Mouse (Mus musculus): ENCODE measurements at regions not wholly inside any gene's neighbourhood (a gene's known extent, or its start where the extent isn't known, plus 50 kb on each side); places are given as distances from the start of the nearest gene placed in this dataset.

DNA sequence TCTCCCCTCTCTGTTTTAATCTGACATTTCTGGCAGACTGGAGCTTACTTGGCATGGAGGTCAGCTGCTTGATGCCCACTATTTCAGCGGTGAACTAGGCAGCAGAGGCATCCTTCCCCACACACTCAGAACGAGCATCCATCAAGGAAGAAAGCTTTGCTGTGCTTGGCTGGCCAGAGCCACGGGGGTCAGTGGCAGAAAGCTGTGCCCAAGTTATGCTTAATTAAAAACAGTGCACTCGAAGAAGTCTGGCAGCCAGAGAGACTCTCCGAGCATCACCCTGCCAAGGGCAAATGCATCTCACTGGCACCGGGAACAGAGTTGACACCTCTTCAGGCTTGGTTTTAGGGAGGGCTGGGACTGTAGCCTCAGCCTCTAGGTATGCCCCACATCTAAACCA lies 168.3 kb downstream of the Gm45692 start:
- no peak for DNase-seq

GRCm38 (mm10) chr8:26288163-26288562 lies 168.8 kb downstream of the Gm45692 start:
- no peak for DNase-seq

DNA sequence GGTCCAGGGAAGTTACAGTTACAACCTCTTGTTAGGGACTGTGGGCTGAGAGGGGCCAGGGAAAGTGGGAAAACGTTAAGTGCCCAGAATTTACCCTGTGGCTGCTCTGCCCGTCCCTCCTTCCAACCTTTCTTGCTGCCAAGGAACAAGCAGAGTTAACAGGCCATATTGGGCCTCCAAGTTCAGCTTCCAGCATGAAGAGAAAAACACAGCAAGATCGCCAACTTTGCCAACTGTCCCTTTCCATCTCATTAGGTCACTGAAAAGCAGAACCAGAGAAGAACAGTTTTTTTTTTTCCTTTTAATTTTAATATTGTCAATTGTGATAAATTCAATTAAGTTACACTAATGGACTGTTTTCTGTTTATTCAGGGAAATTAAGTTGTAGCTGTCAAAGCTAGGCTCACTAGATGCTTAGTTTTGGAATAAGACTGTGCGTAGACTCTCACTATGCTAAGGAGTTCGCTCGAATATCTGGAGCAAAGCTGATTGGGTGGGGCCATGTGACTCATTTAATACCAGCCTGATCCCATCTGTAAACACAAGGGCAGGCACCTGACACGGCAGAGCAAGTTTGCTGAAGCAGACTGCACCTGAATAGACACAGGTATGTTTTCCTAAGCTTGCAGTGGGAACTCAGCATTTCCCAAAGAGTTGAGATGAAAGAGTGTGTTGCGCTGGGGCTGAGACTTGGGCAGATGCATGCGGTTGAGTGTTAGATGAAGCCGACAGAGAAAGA lies 178.9 kb downstream of the Gm45692 start:
- no peak for DNase-seq

DNA sequence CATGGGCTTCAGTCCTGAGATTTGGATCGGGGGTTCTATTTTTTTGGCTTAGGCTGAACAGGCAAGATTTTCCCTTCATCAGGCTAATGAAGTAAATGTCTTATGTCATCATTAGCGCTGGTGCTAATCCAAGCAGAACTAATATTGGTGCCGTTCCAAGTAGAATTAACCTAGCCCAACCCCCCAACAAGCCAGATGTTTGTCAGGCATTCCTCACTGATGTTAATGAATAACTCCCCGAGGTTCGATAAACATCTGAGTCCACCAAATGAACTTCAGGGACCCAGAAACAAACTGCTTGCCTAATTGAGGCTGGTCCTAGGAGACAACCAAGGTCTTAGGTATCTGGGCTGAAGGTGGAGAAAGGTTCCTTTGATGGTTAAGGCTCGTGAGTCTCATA lies 180.9 kb downstream of the Gm45692 start:
- no peak for DNase-seq

GRCm38 (mm10) chr8:26301961-26302360 lies 182.6 kb downstream of the Gm45692 start:
- no peak for DNase-seq

GRCm38 (mm10) chr8:26304566-26304965 lies 185.2 kb downstream of the Gm45692 start:
- DNase-seq, result no peak

DNA sequence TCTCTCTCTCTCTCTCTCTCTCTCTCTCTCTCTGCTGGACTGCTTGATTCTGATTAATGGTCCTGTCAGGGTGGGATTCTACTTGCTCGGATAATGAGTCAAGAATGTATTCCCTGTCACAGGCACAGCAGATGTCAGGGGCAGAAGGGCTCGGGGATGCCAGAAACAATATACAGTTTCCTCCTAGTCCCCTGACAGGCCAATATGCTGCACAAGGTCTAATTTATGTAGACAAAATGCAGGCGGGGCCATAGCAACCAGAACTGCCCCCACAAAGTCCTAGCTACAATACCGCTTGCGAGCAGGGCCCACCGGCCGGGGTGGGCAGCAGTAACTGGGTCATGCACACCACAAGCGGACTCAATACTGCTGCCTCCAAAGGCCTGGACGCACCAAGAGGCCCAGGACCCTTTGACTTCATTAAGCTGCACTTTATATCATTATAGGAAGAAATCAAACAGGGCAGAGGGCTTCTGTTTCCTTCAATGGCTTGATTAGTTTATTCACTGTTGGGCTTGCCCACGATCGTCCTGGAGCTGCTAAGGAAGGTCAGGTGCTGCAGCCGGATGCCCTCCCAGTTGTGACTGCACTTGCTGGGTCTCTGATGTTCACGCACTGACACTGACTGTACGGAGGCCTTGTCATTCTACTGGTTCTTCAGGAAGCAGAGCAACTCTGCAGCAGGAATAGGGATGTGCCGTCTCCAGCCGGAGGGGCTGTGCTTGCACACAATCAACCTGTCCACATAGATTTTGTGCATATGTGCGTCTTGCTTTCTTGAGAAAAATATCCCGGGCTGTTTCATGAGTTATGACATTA lies 185.9 kb downstream of the Gm45692 start:
- DNase-seq, result no peak

- no peak for DNase-seq
These were observed 188.8 kb downstream of the Gm45692 start for GRCm38 (mm10) chr8:26308121-26308641.

DNA sequence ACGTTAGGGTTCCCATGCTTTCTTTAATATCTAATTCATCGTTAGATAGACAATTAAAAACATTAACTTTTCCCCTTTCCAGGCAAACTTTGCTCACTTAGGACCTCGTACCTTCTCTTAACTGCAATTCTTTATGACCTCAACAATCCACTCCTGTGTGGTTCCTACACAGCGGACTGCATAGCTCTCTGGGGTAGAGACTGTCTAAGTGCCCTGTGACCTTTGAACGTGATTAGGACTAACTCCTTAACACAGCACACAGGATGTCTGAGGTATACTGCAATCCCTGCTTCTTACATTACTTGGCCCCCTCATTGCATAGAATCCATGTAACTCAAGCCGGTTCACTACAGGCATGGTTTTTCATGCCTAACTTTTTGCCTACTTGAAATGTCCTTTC lies 190.4 kb downstream of the Gm45692 start:
- no peak for DNase-seq

GRCm38 (mm10) chr8:26323606-26324350 lies 204.4 kb downstream of the Gm45692 start:
- DNase-seq, result no peak

DNA sequence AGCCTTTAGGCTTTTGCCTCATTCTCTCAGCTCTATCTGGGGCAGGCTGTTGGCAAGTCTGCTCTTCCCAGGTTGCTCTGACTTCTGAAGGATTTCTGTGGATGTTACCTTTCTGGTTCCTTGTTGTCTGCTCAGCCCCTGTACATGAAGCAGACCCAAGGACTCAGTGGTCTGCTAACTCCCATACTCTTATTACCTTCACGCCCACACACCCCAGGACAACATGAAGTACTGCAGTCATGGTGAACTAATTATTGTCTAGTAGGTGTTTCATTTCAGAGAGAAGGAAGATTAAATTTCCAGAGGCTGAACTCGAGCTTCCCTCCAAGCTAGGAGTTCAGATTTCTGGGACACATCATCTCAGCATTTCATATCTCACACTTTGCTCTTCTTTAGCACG lies 205.3 kb downstream of the Gm45692 start:
- DNase-seq, result no peak

DNA sequence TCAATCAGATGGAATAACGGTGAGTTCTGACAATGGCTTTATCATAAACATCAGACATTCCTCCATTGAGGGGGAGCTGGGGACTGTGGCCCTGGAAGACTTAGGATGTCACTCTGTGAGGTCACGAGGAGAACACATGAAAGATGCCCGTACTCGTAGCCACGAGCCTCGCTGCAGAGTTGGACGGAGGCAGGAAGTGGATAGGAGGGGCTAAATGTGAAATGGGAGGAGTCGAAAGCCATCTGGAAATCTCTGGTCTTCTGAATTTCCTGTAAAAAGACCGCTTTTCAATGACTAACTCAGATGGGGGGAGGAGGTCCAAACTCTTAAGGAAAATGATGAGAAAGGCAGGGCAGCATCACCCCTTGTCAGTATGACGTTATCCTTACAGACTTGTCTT lies 210.5 kb downstream of the Gm45692 start:
- DNase-seq, result no peak

- DNase-seq, result no peak
These were observed 217.7 kb downstream of the Gm45692 start for GRCm38 (mm10) chr8:26336906-26337650.

DNA sequence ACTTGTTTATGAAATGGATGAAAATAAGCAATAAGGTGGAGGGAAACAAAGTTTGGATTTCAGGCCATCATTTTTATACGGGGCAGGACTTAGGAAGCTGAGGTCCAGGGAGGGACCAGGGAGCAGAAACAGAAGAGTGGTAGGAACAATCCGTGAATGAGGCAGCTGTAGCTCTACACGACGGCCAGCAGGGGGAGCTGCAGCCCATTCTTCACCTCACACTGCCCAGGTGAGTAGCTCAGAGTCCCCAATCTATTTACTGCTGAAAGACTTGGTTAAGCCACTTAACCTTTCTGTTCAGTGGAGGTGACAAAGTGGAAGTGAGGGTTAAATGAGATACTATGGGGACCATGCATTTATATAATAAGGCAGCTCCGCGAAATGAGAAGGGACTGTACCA lies 225.7 kb downstream of the Gm45692 start:
- DNase-seq, result peak; percentile 35 to 57

DNA sequence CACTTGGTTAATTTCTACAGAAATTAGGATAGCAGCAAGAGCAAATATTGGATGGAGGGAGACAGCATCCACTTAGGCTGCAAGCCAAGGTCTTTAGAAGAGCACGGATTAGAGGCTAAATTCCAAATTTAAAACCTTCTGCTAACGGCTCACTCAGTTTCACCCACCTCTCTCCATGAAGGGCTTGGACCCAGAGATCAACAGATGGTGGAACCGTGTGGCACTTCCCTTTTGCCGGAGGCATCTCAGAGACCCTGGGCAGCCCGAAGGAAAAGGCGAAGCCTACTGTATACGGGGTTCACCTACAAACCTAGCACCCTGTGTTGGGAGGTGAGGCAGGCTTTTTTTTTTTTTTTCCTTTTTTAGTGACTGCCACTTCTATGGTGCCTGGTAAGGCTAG lies 229.9 kb downstream of the Gm45692 start:
- no peak for DNase-seq

- no peak for DNase-seq
These were observed 230.5 kb downstream of the Gm45692 start for GRCm38 (mm10) chr8:26349854-26350253.

DNA sequence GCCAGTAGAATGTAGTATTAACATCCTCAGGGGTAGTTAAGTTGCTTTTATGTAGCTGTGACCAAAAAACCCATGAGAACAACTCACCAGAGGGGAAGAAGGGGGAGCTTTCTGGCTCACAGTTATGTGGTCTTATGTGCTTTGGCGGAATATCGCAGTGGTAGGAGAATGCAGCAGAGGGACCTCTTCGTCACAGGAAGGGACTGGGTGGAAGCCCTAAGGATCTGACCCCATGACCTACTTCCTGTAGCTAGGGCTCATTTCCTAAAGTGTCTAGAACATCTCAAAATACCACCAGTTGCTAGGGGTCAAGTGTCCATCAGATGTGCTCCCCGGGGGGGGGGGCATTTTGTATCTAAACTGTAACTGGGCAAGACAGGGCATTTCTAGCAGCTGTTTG lies 231.3 kb downstream of the Gm45692 start:
- DNase-seq, result no peak

- DNase-seq, result peak in 1 of 2 experiments; percentile 12
These were observed 232.6 kb downstream of the Gm45692 start for GRCm38 (mm10) chr8:26351643-26352540.

- DNase-seq, result no peak
These were observed 233.2 kb downstream of the Gm45692 start for GRCm38 (mm10) chr8:26352541-26353010.

DNA sequence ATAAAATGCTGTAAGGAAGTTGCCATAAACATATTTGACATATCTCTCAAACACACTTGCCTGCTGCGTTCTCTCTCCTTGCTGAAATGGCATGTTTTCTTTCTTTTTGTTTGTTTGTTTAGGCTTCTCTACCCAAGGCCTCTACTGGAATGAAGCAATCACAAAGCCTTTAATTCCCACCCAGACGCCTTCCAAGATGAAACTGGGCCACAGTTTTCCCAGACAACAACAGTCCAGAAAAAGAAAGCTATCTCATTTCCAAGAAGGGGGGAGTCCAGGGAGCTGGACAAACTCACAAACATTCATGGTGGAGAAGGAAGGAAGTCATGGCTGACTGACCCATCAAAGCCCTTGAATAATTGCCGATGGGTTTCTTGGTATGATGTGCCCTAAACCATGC lies 234.1 kb downstream of the Gm45692 start:
- DNase-seq, result no peak

GRCm38 (mm10) chr8:26354516-26354915 lies 235.2 kb downstream of the Gm45692 start:
- DNase-seq, result no peak
